Mouse (Mus musculus) T-helper 2 cell (primary cell): ENCODE results near the gene Idh1.

Experiments
- in situ Hi-C: fragments of 300-600 bp; cut with MboI, MseI; formaldehyde crosslinking; loops from one replicate; pipeline ENCODE4 v1.15.1; 2025; ENCODE audit warnings: high pct_unique_total_duplicates

Idh1 gene

DNA sequence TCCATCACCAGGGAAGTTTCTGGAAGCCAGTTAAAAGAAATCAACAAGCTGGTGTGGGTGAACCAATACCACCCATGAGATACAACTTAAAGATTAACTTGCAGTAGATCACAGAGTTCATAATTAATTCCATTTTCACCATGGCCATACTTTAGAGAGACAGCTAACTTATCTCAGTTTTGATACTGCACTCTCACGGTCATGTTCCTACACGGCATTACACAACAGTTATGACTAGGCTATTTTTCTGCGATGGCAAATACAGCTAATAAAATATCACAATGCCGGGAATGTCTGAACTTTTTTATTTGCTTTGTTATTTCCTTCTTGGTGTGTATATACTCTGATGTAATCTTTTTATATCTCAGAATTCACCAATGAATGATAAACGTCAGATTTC lies 9.4 kb downstream of the Idh1 start:
- in situ Hi-C loops: no loop called here

- in situ Hi-C loops: no loop called here
These were observed 10.1 kb downstream of the Idh1 start for GRCm38 (mm10) chr1:65176171-65176570.

DNA sequence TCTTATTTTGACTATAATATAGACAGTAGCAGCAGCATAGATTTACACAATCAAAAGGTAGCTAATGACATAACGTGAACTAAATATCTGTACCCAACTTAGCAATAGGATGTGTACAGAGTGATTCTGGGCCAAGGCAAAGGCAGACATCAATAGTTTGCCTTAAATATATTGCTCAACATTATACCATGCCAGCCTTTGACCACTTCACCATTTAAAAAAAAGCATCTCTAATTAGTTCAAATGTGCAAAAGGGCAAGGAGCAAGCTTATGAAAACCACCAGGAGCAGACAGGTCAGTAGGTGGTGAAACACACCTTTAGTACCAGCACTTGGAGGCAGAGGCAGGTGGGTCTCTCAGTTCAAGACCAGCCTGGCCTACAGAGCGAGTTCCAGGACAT lies 12.6 kb downstream of the Idh1 start:
- in situ Hi-C loops: no loop called here

GRCm38 (mm10) chr1:65171579-65171978 lies 14.7 kb downstream of the Idh1 start:
- in situ Hi-C loops: no loop called here

- in situ Hi-C loops: no loop called here
These were observed 16.4 kb downstream of the Idh1 start for GRCm38 (mm10) chr1:65169947-65170346.

- in situ Hi-C loops: no loop called here
These were observed 16.8 kb downstream of the Idh1 start for GRCm38 (mm10) chr1:65169536-65169935.

DNA sequence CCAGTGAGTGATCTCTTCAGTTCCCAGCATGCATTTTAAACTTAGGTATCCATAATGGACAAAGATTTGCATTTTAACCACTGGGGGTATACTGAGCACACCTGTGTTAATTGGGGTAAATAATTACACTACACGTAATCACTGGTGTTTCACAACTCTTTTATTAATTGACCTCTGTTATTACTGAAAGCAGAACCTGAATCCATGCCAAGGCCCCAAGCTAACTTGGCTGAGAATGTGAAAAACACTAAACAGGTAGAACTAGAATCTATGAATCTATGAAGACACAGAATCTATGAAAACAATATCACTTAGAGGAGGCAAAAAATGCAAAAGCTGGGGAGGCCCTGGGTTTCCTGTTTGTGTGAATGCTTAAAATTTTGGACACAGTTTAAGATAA lies 18.8 kb downstream of the Idh1 start:
- in situ Hi-C loops: no loop called here

DNA sequence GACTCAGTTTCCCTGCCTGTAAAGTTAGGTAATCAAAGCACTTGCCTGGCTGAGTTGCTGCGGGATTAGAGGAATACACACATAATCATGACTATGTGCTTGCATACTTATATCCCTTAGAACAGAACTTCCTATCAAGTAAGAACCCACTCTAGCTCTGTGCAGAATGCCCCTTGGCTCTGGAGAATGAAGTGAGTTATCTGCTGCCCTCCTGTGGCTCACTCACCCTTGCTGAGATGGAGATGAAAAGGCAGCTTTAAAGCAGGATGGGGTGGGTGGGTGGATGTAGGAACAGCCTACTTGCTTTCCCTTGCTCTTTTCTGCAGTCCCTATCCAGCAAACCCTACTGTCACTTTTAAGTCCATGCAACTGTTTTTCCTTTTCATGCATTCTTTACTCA lies 24.1 kb downstream of the Idh1 start:
- in situ Hi-C loops: no loop called here

DNA sequence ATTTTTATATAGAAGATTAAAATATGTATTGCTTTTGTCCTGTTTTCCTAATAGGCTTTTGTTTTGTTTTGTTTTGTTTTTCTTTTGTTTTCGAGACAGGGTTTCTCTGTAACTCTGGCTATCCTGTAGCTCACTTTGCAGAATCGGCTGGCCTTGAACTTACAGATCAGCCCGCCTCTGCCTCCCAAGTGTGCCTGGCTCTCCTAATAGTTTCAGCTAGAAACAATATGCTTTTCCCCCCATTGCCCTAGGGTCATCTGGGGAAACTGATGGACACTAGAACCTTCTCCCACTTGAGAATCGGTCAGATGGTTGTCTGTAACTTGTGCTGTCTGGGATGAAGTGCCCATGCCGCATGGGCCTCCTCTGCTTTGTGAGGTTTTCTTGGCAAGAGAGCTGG lies 30.2 kb downstream of the Idh1 start:
- in situ Hi-C loops: no loop called here

DNA sequence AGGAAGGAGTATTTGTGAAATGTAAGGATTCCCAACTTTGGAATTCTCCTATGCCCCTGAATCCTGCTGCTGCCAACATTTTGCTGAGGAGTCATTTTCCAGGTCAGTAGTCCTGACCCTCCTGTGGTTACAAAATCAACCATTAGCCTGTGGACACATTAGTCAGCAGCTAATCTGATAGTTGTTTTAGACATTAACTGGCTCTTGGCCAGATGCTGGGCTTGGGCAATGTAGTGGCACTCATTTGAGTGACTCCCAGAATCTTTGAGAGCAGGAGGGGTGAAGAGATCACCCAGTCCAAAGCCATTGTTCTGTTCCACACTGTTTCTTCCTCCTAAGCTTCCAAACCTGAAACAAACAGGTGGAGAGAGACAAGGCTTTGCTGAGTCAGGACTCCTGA lies 31.5 kb downstream of the Idh1 start:
- in situ Hi-C loops: no loop called here

DNA sequence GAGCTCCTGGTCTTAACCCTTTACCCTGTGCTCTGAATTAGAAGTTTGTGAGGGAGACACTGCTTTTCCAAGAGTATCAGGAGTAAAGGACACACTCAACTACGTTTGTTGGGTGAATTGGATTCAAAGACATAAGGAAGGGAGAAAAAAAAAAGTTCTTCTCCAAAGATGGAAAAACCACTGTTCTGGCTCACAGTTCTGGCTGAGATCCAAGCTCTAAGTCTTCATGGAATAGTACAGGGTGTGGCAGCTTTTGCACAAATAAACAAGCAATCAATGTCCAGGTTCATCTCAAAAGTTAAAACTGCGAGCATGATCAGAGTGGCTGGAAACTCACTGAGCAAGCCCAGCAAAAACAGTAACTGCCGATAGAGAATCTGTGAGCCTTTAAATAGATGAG lies 38.3 kb downstream of the Idh1 start:
- in situ Hi-C loops: loop anchor here (10.0 kb wide), 1 partner anchor 487 kb away; no protein-coding TSS in a partner anchor

DNA sequence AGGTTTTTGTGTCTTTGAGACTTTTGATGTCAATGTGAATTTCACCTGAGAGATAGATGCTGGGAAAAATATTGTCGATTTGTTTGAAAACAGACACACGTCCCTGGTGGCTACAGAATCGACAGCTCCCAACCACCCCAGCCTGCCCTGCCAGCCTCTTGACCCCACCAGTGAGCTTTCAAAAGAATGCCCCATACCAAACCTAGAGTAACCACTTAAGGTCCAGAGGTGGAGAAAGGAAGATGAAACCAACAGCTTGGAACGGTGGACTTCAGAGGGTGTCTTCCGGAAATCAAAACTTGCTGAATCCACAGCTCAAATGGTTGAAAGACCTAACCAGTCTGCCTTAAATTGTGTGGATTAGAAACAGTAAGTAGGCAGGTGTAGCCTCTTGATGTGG lies 39.0 kb downstream of the Idh1 start:
- in situ Hi-C loops: loop anchor here (10.0 kb wide), 1 partner anchor 487 kb away; no protein-coding TSS in a partner anchor

- in situ Hi-C loops: loop anchor here (10.0 kb wide), 1 partner anchor 488 kb away; no protein-coding TSS in a partner anchor
These were observed 39.7 kb downstream of the Idh1 start for GRCm38 (mm10) chr1:65146601-65147000.

- in situ Hi-C loops: loop anchor here (10.0 kb wide), 1 partner anchor 490 kb away; no protein-coding TSS in a partner anchor
These were observed 41.5 kb downstream of the Idh1 start for GRCm38 (mm10) chr1:65144783-65145182.

- in situ Hi-C loops: no loop called here
These were observed 48.7 kb downstream of the Idh1 start for GRCm38 (mm10) chr1:65137560-65137959.

- in situ Hi-C loops: no loop called here
These were observed 53.5 kb downstream of the Idh1 start for GRCm38 (mm10) chr1:65132833-65133232.

DNA sequence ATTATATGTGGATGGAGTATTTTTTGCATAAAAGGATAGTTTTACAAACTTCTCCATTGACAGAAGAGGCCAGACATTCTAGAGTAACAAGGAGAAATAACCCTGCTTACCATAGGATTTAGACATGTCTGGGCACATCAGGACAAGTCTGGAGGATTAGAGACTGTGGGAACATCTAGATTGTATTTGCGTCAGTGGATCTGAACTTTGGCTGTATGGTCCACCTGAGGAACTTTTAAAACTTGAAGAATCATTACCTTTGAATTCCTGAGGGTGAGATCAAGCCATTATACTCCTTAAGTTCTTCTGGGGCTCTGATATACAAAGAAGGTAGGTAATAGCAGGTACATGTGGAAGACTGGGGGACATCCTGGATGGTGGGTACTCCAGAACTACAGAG lies 54.6 kb downstream of the Idh1 start:
- in situ Hi-C loops: no loop called here

DNA sequence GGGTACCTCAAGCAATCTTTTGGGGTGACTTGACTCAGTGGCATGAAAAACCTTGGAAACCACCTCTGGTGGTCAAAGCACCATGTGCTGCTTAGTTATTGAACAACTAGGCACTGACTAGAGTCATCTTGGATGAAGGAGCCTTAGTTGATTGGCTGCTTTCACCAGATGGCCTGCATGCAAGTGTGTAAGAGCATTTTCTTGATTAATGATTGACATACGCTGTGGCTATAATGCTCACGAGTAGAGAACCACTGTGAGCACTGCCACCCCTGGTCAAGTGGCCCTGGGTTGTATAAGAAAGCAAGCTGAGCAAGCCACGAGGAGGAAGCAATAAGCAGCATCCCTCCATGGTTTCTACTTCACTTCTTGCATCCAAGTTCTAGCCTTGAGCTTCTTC lies 56.1 kb downstream of the Idh1 start:
- in situ Hi-C loops: no loop called here

DNA sequence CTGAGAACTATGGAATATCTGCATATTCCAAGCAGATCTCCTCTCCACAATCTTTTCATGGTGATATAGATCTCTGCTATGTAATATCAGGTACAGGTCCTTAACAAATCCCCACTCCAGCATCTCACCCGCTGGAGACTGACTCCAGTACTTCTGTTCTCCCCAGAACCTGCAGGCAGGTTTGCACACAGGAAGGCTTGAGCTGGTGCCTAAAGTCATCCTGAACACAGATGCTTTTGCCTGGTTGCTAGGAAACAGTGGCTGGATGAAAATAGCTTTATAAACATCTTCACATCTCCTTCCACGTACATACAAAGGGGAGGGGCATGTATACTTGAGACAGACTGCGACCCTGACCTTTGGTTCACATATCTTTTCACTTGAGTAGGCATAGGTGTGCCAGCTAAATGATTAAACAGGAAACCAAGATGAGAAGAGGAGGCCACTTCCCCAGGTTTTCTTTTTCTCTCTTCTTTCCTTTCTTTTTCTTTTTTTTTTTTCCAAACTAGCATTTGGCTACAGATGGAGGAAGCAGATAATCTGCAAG lies 56.6 kb downstream of the Idh1 start:
- in situ Hi-C loops: no loop called here

- in situ Hi-C loops: no loop called here
These were observed 63.5 kb downstream of the Idh1 start, which contains the start of gene D630023F18Rik for GRCm38 (mm10) chr1:65122574-65123372. Gene D630023F18Rik (minus strand): TSS chr1:65123214.

- in situ Hi-C loops: no loop called here
These were observed 66.9 kb downstream of the Idh1 start, which contains the start of gene Gm28845 for GRCm38 (mm10) chr1:65119438-65119837. Gene Gm28845 (minus strand): TSS chr1:65119558.

DNA sequence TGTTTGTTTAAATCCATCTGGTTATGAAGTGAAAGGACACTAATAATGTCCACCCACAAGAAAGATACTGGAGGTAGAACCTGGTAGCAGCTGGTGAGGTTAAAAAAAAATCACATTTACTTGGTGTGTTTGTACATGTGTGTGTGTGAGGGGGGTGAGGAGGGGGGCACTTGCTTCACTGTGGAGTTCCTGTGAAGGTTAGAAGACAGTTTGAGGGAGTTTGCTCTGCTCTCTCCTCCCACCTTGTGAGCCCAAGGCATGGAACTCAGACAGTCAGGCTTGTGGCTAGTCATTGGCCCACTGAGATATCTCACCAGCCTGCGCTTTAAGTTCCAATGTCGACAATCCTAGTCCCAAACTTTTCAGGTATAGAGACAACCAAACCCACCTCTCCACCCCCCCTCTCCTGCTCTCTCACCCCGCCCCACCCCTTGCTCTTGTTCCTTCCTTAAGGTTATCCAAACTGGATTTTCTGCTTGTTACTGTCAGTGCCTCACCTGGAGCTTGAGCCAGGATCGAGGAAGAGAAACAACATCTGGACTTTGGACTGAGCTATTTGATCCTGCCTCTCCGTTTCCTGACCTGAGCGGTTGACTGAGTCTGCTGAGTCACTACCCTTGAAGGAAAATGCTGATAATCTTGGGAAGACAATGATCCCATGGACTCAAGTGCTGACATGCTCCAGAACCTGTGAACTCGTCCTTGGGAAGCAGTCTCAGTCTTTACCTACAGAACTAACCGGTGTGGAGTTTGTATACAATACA lies 68.0 kb downstream of the Idh1 start:
- in situ Hi-C loops: no loop called here
